Mouse (Mus musculus) heart, adult 2 months (tissue): Measurements from ENCODE around the gene Cdh4. TPM values are rescaled to one million over a fixed set of nuclear protein-coding genes. Genes with fewer than 3 reads are reported as not detected.

ENCODE experiments used
- DNase-seq, 2 experiments: peaks; one replicate each; pipeline ENCODE4 v3.0.0; 2021
- H3K27ac ChIP-seq: fragments of 200-600 bp; 2 replicates; pipeline ENCODE4 v1.8.1; 2022
- H3K27me3 ChIP-seq: fragments of 200-500 bp; 2 replicates; pipeline ENCODE4 v1.6.1; 2012; ENCODE audit warnings: mild to moderate bottlenecking, low read length, inconsistent platforms, mixed read lengths; ENCODE audit not compliant: control insufficient read depth, insufficient read depth
- H3K36me3 ChIP-seq: fragments of 200-500 bp; 2 replicates; pipeline ENCODE4 v1.6.1; 2012; ENCODE audit warnings: low read length, inconsistent platforms; ENCODE audit not compliant: control insufficient read depth, insufficient read depth
- H3K4me1 ChIP-seq: fragments of 200-500 bp; 2 replicates; pipeline ENCODE4 v1.6.1; 2011; ENCODE audit warnings: low read length; ENCODE audit not compliant: control insufficient read depth, insufficient read depth
- H3K4me3 ChIP-seq: fragments of 200-600 bp; 2 replicates; pipeline ENCODE4 v1.8.1; 2022
- H3K79me2 ChIP-seq: fragments of 200-500 bp; replicated peaks from 2 replicates; pipeline ENCODE4 v1.6.1; 2012; ENCODE audit warnings: mild to moderate bottlenecking, inconsistent platforms, low read length, moderate library complexity, mixed read lengths; ENCODE audit not compliant: control insufficient read depth, insufficient read depth
- H3K9ac ChIP-seq: fragments of 200-500 bp; 2 replicates; pipeline ENCODE4 v1.6.1; 2012; ENCODE audit warnings: low read depth, mild to moderate bottlenecking, control low read depth, inconsistent platforms, low read length, mixed read lengths
- CTCF ChIP-seq: fragments of 200-600 bp; IDR thresholded peaks from 2 replicates; pipeline ENCODE4 v1.8.1; 2022; ENCODE audit warnings: antibody characterized with exemption, mild to moderate bottlenecking, moderate library complexity
- EP300 ChIP-seq: fragments of 200-500 bp; IDR thresholded peaks from 2 replicates; pipeline ENCODE4 v1.6.1; 2011; ENCODE audit warnings: low read depth, low read length, control low read depth; ENCODE audit not compliant: insufficient read depth
- POLR2A ChIP-seq: fragments of 200-500 bp; IDR thresholded peaks from 2 replicates; pipeline ENCODE4 v1.6.1; 2011; ENCODE audit warnings: mild to moderate bottlenecking, low read depth, low read length, control low read depth; ENCODE audit not compliant: insufficient read depth
- WGBS: fragments of 180-500 bp; shearing (Covaris S2); methylation state at CpG from one replicate; pipeline ENCODE4 v1.1.7; 2018; 5-methylcytosine and 5-hydroxymethylcytosine counted together
- intact Hi-C: fragments of 180-260 bp; cut with DNase I; formaldehyde crosslinking; loops from one replicate; pipeline ENCODE4 v1.15.1; 2025
- polyA plus RNA-seq: library from polyadenylated mRNA; depleted of rRNA; stranded (reverse); fragments of >200 nt; gene quantifications from 2 replicates; pipeline ENCODE4 v1.2.3, GENCODE M21; 2012
- total RNA-seq, 2 experiments: library from RNA; stranded (reverse); gene quantifications; 2 replicates each; pipeline ENCODE4 v1.2.3; 2021

The Cdh4 gene
- total and polyA plus RNA-seq, 3 experiments: 0.90 to 1.2 (median 0.93) TPM

DNA sequence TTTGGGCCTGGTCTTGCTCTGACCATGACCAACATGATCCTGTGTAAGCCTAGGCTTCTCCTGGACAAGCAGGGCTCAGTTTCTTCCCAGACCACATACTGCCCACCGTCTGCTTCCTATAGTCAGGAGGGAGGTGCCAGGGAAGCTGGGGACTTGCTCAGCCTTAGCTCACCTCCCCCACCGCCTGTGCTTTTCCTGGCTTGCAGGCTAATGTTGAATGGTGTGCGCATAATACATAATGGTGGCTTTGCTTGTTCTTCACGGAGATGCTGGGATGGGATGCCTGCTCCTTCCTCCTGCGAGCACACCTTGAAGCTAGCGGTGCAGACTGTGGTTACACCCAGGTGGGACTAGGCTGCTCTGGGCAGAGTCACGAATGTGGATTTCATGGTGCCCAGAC is 84.7 kb downstream of the Cdh4 start:
- H3K36me3 ChIP-seq: no peaks in the 10 kb centered on the region
- no peak overlapping the region for H3K4me3 ChIP-seq
- WGBS: 70% methylated on average over 7 of the region's 7 CpGs
- H3K27me3 ChIP-seq: no peaks in the 10 kb centered on the region
- H3K4me1 ChIP-seq: no peaks in the 10 kb centered on the region
- H3K9ac ChIP-seq: no peak overlapping the region
- no peak overlapping the region for H3K27ac ChIP-seq
- no peaks in the 10 kb centered on the region for H3K79me2 ChIP-seq
- TF ChIP-seq EP300: no peak
- no peak for TF ChIP-seq CTCF
- TF ChIP-seq POLR2A: no peak
- intact Hi-C loops: no loop called here
- no peak for DNase-seq

DNA sequence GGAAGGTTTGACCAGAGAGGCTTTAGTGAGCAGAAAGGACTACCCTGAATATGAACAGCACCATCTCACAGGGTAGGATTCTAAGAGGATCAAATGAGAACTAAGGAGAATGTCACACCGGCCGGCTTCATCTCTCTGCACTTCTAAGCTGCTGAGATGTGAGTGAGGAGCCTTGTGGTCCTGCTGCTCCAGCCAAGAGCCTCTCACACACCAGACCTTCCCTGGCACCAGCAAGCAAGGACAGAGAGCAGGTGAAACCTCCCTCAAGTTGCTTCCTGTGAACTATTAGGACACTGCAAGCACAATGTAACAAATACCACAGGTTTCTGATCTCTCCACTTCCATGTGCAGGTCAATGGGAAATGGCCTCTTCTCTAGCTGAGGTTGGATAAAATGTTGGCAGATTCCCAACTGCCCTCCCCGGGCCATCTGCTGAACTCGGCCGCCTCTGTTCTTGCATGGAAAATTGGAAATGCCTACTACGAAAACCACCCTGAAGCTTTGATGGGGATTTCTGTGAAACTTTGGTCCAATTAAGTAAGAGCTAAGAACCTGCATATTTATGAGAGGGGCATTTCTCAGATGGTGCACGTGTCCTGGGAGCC is 88.3 kb downstream of the Cdh4 start:
- WGBS: 44% methylated on average over 7 of the region's 7 CpGs
- H3K4me1 ChIP-seq: no peaks in the 10 kb centered on the region
- no peak overlapping the region for H3K9ac ChIP-seq
- TF ChIP-seq EP300 (no peak), POLR2A (no peak), CTCF (no peak)
- intact Hi-C loops: no loop called here
- no peaks in the 10 kb centered on the region for H3K79me2 ChIP-seq
- H3K36me3 ChIP-seq: no peaks in the 10 kb centered on the region
- no peaks in the 10 kb centered on the region for H3K27me3 ChIP-seq
- no peak overlapping the region for H3K4me3 ChIP-seq
- H3K27ac ChIP-seq: no peak overlapping the region
- DNase-seq: no peak

DNA sequence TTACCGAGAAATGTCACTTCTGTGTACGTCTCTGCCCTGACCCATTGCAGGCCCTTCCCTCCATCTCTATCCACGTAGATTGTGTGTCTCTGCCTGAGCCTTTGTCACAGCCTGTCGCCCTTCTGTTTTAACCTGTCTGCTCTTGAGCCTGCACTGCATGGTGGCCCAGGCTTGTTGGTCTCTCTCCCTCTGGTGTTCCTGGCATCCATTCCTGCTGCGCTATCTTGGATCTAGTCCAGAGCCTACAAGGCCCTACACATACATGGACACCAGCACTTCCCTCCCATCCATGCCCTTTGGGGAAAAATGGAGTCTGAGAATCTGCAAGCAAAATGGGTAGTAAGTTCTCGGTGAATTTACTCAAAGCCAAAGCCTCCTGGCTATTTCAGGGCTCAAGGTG is 91.0 kb downstream of the Cdh4 start:
- Histone ChIP-seq H3K4me1 (no peaks in the 10 kb centered on the region), H3K9ac (no peak overlapping the region), H3K79me2 (no peaks in the 10 kb centered on the region), H3K27me3 (no peaks in the 10 kb centered on the region), H3K27ac (no peak overlapping the region), H3K36me3 (no peaks in the 10 kb centered on the region), H3K4me3 (no peak overlapping the region)
- 75% methylated on average over 6 of the region's 6 CpGs for WGBS
- intact Hi-C loops: no loop called here
- TF ChIP-seq CTCF (no peak), EP300 (no peak), POLR2A (no peak)
- DNase-seq: no peak

DNA sequence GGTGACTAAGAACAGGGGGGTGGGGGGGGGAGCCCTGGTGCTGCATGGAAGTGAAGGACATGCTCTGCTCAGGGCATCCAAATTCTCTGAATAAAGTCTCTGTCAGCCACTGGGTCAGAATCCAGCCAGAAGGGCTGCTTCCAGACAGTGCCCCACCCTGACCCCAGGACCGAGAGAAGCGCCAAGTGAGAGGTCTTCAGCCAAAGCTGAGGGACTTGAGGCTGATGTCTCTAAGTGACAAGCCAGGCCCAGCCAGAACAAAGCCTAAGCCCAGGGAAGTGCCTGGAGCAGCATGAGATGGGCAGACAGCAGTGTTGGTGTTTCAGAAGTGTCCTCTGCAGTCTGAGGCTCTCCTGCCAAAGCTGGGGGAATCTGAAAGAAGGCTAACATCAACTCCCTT is 91.7 kb downstream of the Cdh4 start:
- intact Hi-C loops: no loop called here
- Histone ChIP-seq H3K4me3 (no peak overlapping the region), H3K4me1 (no peaks in the 10 kb centered on the region), H3K79me2 (no peaks in the 10 kb centered on the region), H3K9ac (no peak overlapping the region), H3K27me3 (no peaks in the 10 kb centered on the region), H3K27ac (no peak overlapping the region), H3K36me3 (no peaks in the 10 kb centered on the region)
- WGBS: 60% methylated on average over 2 of the region's 2 CpGs
- no peak for DNase-seq
- TF ChIP-seq EP300 (no peak), POLR2A (no peak), CTCF (no peak)

DNA sequence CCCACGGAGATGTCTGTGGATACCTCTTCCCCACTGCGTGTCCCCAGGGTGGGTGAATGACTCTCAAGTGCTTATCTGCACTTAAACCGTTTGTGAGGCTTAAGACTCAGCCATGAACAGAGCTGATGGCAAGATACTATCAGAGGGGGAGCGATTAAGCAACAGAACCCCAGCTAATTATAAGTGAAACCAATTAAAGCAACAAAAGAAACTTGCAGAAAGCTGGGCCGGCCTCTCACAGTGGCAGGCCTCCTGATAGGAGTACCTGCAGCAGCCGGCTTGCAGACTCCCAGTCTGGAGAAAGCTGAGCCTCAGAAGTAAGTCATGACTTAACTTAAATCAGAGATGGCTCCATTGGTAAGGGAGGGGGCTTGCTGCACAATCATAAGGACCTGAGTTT is 93.0 kb downstream of the Cdh4 start:
- intact Hi-C loops: no loop called here
- H3K4me3 ChIP-seq: no peak overlapping the region
- H3K27me3 ChIP-seq: no peaks in the 10 kb centered on the region
- H3K79me2 ChIP-seq: no peaks in the 10 kb centered on the region
- no peak overlapping the region for H3K9ac ChIP-seq
- TF ChIP-seq POLR2A (no peak), EP300 (no peak), CTCF (no peak)
- no peak for DNase-seq
- H3K27ac ChIP-seq: no peak overlapping the region
- no peaks in the 10 kb centered on the region for H3K4me1 ChIP-seq
- no peaks in the 10 kb centered on the region for H3K36me3 ChIP-seq
- WGBS: 36% methylated on average over 6 of the region's 6 CpGs

DNA sequence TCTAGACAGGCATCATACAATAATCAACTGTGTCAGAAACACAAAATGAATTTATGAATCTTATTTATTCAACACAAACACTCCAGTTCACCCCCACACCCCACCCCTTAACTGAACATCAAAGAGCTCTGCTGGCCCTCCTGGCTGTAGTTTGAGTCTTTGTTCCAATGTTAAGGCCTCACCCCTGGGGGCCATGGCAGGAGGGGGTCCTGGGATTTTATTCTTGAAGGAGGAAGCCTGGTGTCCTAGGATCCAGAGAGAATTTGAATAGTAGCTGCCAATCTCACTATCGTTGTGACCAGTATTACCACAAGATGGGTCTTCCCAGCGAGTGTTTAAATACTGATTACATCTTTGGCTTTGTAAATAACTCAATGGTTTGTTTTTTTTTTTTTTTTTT is 94.5 kb downstream of the Cdh4 start:
- intact Hi-C loops: no loop called here
- H3K9ac ChIP-seq: no peak overlapping the region
- DNase-seq: no peak
- H3K4me3 ChIP-seq: no peak overlapping the region
- H3K27ac ChIP-seq: no peak overlapping the region
- TF ChIP-seq CTCF (no peak), EP300 (no peak), POLR2A (no peak)
- no peaks in the 10 kb centered on the region for H3K36me3 ChIP-seq
- H3K27me3 ChIP-seq: no peaks in the 10 kb centered on the region
- no peaks in the 10 kb centered on the region for H3K4me1 ChIP-seq
- WGBS: 52% methylated on average over 2 of the region's 2 CpGs
- H3K79me2 ChIP-seq: no peaks in the 10 kb centered on the region
